Mouse (Mus musculus) heart, embryonic 15.5 days (tissue): ENCODE measurements at regions not wholly inside any gene's neighbourhood (a gene's known extent, or its start where the extent isn't known, plus 50 kb on each side); places are given as distances from the start of the nearest gene placed in this dataset.

Source experiments
- ATAC-seq: fragments of 200-750 bp; cut with Nextera tagmentation; replicated peaks from 2 replicates; pipeline ENCODE4 v1.8.0; 2017; ENCODE audit warnings: low read depth, moderate TSS enrichment; ENCODE audit not compliant: insufficient number of reproducible peaks, insufficient read depth, low FRiP score
- H3K27ac ChIP-seq: fragments of 300-500 bp; sonication (generic); 2 replicates; pipeline ENCODE4 v1.5.1; 2015; ENCODE audit warnings: mild to moderate bottlenecking, inconsistent platforms
- H3K27me3 ChIP-seq: fragments of 300-500 bp; sonication (generic); 2 replicates; pipeline ENCODE4 v1.6.1; 2015; ENCODE audit warnings: inconsistent platforms
- H3K36me3 ChIP-seq: fragments of 300-500 bp; sonication (generic); 2 replicates; pipeline ENCODE4 v1.6.1; 2015; ENCODE audit warnings: mild to moderate bottlenecking, inconsistent platforms
- H3K4me1 ChIP-seq: fragments of 300-500 bp; sonication (generic); replicated peaks from 2 replicates; pipeline ENCODE4 v1.6.1; 2015; ENCODE audit warnings: inconsistent platforms
- H3K4me2 ChIP-seq: fragments of 300-500 bp; sonication (generic); 2 replicates; pipeline ENCODE4 v1.6.1; 2015; ENCODE audit warnings: inconsistent platforms, mild to moderate bottlenecking, moderate library complexity
- H3K4me3 ChIP-seq: fragments of 300-500 bp; sonication (generic); 2 replicates; pipeline ENCODE4 v1.5.1; 2015; ENCODE audit warnings: mild to moderate bottlenecking, inconsistent platforms
- H3K9ac ChIP-seq: fragments of 300-500 bp; sonication (generic); 2 replicates; pipeline ENCODE4 v1.6.1; 2015; ENCODE audit warnings: mild to moderate bottlenecking, inconsistent platforms
- H3K9me3 ChIP-seq: fragments of 300-500 bp; sonication (generic); replicated peaks from 2 replicates; pipeline ENCODE4 v1.6.1; 2016; ENCODE audit warnings: inconsistent platforms
- WGBS: fragments of 180-500 bp; shearing (Covaris S2); methylation state at CpG from one replicate; pipeline ENCODE4 v1.1.7; 2015; ENCODE audit warnings: mixed read lengths; 5-methylcytosine and 5-hydroxymethylcytosine counted together

GRCm38 (mm10) chr14:25312135-25312534 is 146.8 kb upstream of the Zmiz1 start:
- Histone ChIP-seq H3K27me3 (no peaks in the 10 kb centered on the region), H3K4me1 (peaks cover 58% of the 10 kb centered on the region), H3K9me3 (no peaks in the 10 kb centered on the region), H3K9ac (no peak overlapping the region), H3K27ac (peak overlapping the region; percentile 96), H3K4me2 (no peak overlapping the region), H3K36me3 (no peaks in the 10 kb centered on the region), H3K4me3 (no peak overlapping the region)
- no peak for ATAC-seq
- 18% methylated on average over 7 of the region's 7 CpGs for WGBS

- Histone ChIP-seq H3K4me3 (no peak overlapping the region), H3K9me3 (no peaks in the 10 kb centered on the region), H3K27ac (no peak overlapping the region), H3K27me3 (no peaks in the 10 kb centered on the region), H3K36me3 (no peaks in the 10 kb centered on the region), H3K9ac (no peak overlapping the region), H3K4me1 (peaks cover 57% of the 10 kb centered on the region), H3K4me2 (no peak overlapping the region)
- no peak for ATAC-seq
- WGBS: 84% methylated on average over 6 of the region's 6 CpGs
Observed at GRCm38 (mm10) chr14:25312814-25313426, 146.1 kb upstream of the Zmiz1 start.

GRCm38 (mm10) chr14:25313693-25314240 is 145.2 kb upstream of the Zmiz1 start:
- no peak for ATAC-seq
- no peak overlapping the region for H3K27ac ChIP-seq
- WGBS: 75% methylated on average over 4 of the region's 4 CpGs
- no peaks in the 10 kb centered on the region for H3K36me3 ChIP-seq
- H3K4me1 ChIP-seq: peaks cover 59% of the 10 kb centered on the region
- no peak overlapping the region for H3K9ac ChIP-seq
- no peak overlapping the region for H3K4me3 ChIP-seq
- H3K4me2 ChIP-seq: no peak overlapping the region
- no peaks in the 10 kb centered on the region for H3K27me3 ChIP-seq
- H3K9me3 ChIP-seq: no peaks in the 10 kb centered on the region

GRCm38 (mm10) chr14:25316491-25316890 is 142.5 kb upstream of the Zmiz1 start:
- H3K27me3 ChIP-seq: no peaks in the 10 kb centered on the region

GRCm38 (mm10) chr14:25317680-25318471 is 141.1 kb upstream of the Zmiz1 start:
- H3K4me1 ChIP-seq: peaks cover 27% of the 10 kb centered on the region
- ATAC-seq: peak; percentile 52; the same call in 1 of the 2 replicates
- H3K27ac ChIP-seq: peak overlapping the region; percentile 16; the same call in 1 of the 2 replicates
- H3K9me3 ChIP-seq: no peaks in the 10 kb centered on the region
- WGBS: 12% methylated on average over 37 of the region's 37 CpGs
- H3K4me3 ChIP-seq: peak overlapping the region; percentile 34
- peak overlapping the region; percentile 57 for H3K9ac ChIP-seq
- peak overlapping the region; percentile 65 for H3K4me2 ChIP-seq
- no peaks in the 10 kb centered on the region for H3K27me3 ChIP-seq
- H3K36me3 ChIP-seq: no peaks in the 10 kb centered on the region

More at GRCm38 (mm10) chr14:25316491-25316890, 142.5 kb upstream of the Zmiz1 start:
- no peaks in the 10 kb centered on the region for H3K9me3 ChIP-seq
- H3K4me3 ChIP-seq: no peak overlapping the region
- no peak overlapping the region for H3K9ac ChIP-seq
- 93% methylated on average over 5 of the region's 5 CpGs for WGBS
- H3K4me1 ChIP-seq: peaks cover 40% of the 10 kb centered on the region
- H3K4me2 ChIP-seq: no peak overlapping the region
- ATAC-seq: no peak
- no peak overlapping the region for H3K27ac ChIP-seq
- H3K36me3 ChIP-seq: no peaks in the 10 kb centered on the region

GRCm38 (mm10) chr14:25318909-25319308 is 140.1 kb upstream of the Zmiz1 start:
- ATAC-seq: no peak
- Histone ChIP-seq H3K9ac (no peak overlapping the region), H3K27me3 (no peaks in the 10 kb centered on the region), H3K36me3 (no peaks in the 10 kb centered on the region), H3K4me2 (no peak overlapping the region), H3K27ac (no peak overlapping the region), H3K9me3 (no peaks in the 10 kb centered on the region), H3K4me1 (peaks cover 27% of the 10 kb centered on the region), H3K4me3 (no peak overlapping the region)
- WGBS: 66% methylated on average over 12 of the region's 12 CpGs

GRCm38 (mm10) chr14:25320141-25320540 is 138.8 kb upstream of the Zmiz1 start:
- H3K4me2 ChIP-seq: no peak overlapping the region
- H3K4me1 ChIP-seq: peaks cover 22% of the 10 kb centered on the region
- no peaks in the 10 kb centered on the region for H3K9me3 ChIP-seq
- H3K27ac ChIP-seq: no peak overlapping the region
- no peak overlapping the region for H3K9ac ChIP-seq
- no peaks in the 10 kb centered on the region for H3K27me3 ChIP-seq
- H3K36me3 ChIP-seq: no peaks in the 10 kb centered on the region
- ATAC-seq: no peak
- 56% methylated on average over 4 of the region's 4 CpGs for WGBS
- no peak overlapping the region for H3K4me3 ChIP-seq

- Histone ChIP-seq H3K4me2 (no peak overlapping the region), H3K4me3 (no peak overlapping the region), H3K36me3 (no peaks in the 10 kb centered on the region), H3K27me3 (no peaks in the 10 kb centered on the region), H3K9ac (no peak overlapping the region), H3K4me1 (peaks cover 18% of the 10 kb centered on the region), H3K27ac (no peak overlapping the region), H3K9me3 (no peaks in the 10 kb centered on the region)
- 87% methylated on average over 6 of the region's 6 CpGs for WGBS
- no peak for ATAC-seq
Observed at GRCm38 (mm10) chr14:25323542-25324484, 135.2 kb upstream of the Zmiz1 start.

GRCm38 (mm10) chr14:25325887-25326286 is 133.1 kb upstream of the Zmiz1 start:
- Histone ChIP-seq H3K4me1 (peaks cover 18% of the 10 kb centered on the region), H3K9me3 (no peaks in the 10 kb centered on the region), H3K9ac (no peak overlapping the region), H3K36me3 (no peaks in the 10 kb centered on the region), H3K4me3 (no peak overlapping the region), H3K27me3 (no peaks in the 10 kb centered on the region), H3K27ac (no peak overlapping the region), H3K4me2 (no peak overlapping the region)
- ATAC-seq: no peak
- WGBS: 80% methylated on average over 3 of the region's 3 CpGs

GRCm38 (mm10) chr14:25328230-25328629 is 130.8 kb upstream of the Zmiz1 start:
- Histone ChIP-seq H3K36me3 (no peaks in the 10 kb centered on the region), H3K9ac (no peak overlapping the region), H3K4me3 (no peak overlapping the region), H3K27ac (peak overlapping the region; percentile 47), H3K4me2 (no peak overlapping the region), H3K4me1 (peaks cover 18% of the 10 kb centered on the region), H3K9me3 (no peaks in the 10 kb centered on the region), H3K27me3 (no peaks in the 10 kb centered on the region)
- 54% methylated on average over 5 of the region's 5 CpGs for WGBS
- no peak for ATAC-seq

GRCm38 (mm10) chr14:25334186-25334585 is 124.8 kb upstream of the Zmiz1 start:
- Histone ChIP-seq H3K4me2 (no peak overlapping the region), H3K9ac (no peak overlapping the region), H3K36me3 (no peaks in the 10 kb centered on the region), H3K4me3 (no peak overlapping the region), H3K4me1 (peaks cover 8% of the 10 kb centered on the region), H3K27ac (no peak overlapping the region), H3K27me3 (no peaks in the 10 kb centered on the region), H3K9me3 (no peaks in the 10 kb centered on the region)
- 93% methylated on average over 2 of the region's 2 CpGs for WGBS
- no peak for ATAC-seq
